Mouse (Mus musculus): Measurements from ENCODE around the gene Siglece. TPM values are rescaled to one million over a fixed set of nuclear protein-coding genes. Genes with fewer than 3 reads are reported as not detected.
A peak's percentile ranks its signal among the peaks of the same experiment; 100 is the strongest.
"Not testable (repeated sequence)": the region's sequence is repeated elsewhere in the genome, so short reads cannot be mapped to it uniquely, and the experiment has no call there.

The Siglece gene
- polyA plus RNA-seq (2012; rRNA removed) = 4.7 and 6.1 TPM in 2 replicates

DNA sequence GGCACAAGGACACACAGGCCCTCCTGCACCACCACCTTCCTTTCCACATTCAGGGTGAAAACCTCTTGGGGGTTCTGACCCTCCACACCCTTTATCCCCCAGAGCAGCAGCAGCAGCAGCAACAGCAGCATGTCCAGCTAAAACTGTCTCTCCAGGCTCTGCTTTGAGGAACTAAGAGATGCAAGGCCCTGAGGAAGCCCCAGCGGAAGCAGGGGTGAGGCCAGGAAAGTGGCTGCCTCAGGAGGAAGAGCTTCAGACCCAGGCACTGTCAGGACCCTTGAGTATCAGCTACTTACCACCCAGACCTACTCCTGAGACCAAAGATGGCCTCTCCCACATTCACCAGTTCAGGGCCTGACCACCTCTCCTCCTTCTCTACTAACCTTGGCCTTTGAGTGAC, at the start of gene Siglece:
TSS of gene Siglece (minus strand) at position 160 of the 400 bp plus-strand sequence.
- H3K27me3 ChIP-seq (ENCODE audit: control insufficient read depth, insufficient read depth, low read length) = no peaks in the 10 kb centered on the region
- no peak within 1 kb of the TSS for H3K4me3 ChIP-seq (ENCODE audit: control insufficient read depth, low read depth, low read length)
- TF ChIP-seq POLR2A (IDR thresholded peaks at IDR 0.05; ENCODE audit: control insufficient read depth, low read depth, low read length) (no peak), CTCF (IDR thresholded peaks at IDR 0.05; ENCODE audit: control insufficient read depth, insufficient read depth, insufficient replicate concordance, low read depth, low read length) (no peak)
- no peaks in the 10 kb centered on the region for H3K4me1 ChIP-seq (ENCODE audit: control insufficient read depth, insufficient read depth, low read length)
- no peaks in the 10 kb centered on the region for H3K36me3 ChIP-seq (ENCODE audit: control insufficient read depth, insufficient read depth, low read length)
- H3K27ac ChIP-seq (ENCODE audit: control insufficient read depth, insufficient read depth, low read depth, low read length) = no peak within 1 kb of the TSS

DNA sequence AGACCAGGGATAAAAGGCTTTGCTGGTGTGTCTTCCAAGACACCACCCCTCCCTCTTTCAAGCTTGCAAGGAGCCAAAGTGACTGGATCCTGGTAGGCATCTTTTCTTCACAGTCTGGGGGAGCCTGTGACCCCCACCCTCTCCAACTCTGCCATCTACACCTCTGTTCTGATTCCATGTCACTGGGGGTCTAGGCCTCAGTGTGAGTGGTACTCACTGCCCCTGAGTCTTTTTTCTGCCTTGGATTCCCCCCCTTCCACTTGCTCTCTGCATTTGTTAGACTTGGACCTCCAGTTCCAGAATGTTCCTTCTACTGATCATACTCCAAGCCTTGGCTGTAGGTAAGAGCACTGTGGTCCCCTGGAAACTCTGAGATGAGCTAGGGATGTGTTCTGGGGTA, 30.2 kb upstream of the Siglece start, which contains the start of gene Klk14:
TSS of gene Klk14 (plus strand) at position 301 of the 400 bp plus-strand sequence.
- Histone ChIP-seq H3K27me3 (ENCODE audit: control insufficient read depth, insufficient read depth, low read length) (no peaks in the 10 kb centered on the region), H3K36me3 (ENCODE audit: control insufficient read depth, insufficient read depth, low read length) (no peaks in the 10 kb centered on the region), H3K4me3 (ENCODE audit: control insufficient read depth, low read depth, low read length) (no peak within 1 kb of the TSS), H3K4me1 (ENCODE audit: control insufficient read depth, insufficient read depth, low read length) (no peaks in the 10 kb centered on the region), H3K27ac (ENCODE audit: control insufficient read depth, insufficient read depth, low read depth, low read length) (no peak within 1 kb of the TSS)
- TF ChIP-seq POLR2A (IDR thresholded peaks at IDR 0.05; ENCODE audit: control insufficient read depth, low read depth, low read length) (no peak), CTCF (IDR thresholded peaks at IDR 0.05; ENCODE audit: control insufficient read depth, insufficient read depth, insufficient replicate concordance, low read depth, low read length) (no peak)

DNA sequence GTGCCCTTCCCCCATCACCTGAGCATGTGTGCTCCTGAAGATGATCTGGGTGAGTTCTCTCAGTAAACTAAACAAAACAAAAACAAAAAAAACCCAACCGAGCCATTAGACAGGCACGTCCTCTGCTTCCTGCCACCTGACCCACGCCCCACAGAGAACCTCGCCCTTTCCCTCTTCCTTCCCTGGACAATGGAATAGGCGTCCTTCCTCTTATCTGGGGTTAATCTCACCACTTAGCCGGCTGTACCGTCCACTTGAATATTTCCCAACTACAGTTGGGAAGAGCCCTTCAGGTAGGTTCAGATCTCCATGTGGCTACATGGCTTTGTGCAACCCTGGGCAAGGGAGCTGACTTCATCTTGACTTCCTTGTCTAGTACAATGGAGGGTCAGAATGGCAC, 25.1 kb upstream of the Siglece start:
- H3K4me1 ChIP-seq (ENCODE audit: control insufficient read depth, insufficient read depth, low read length) = no peaks in the 10 kb centered on the region
- no peak overlapping the region for H3K27ac ChIP-seq (ENCODE audit: control insufficient read depth, insufficient read depth, low read depth, low read length)
- H3K27me3 ChIP-seq (ENCODE audit: control insufficient read depth, insufficient read depth, low read length) = no peaks in the 10 kb centered on the region
- no peak overlapping the region for H3K4me3 ChIP-seq (ENCODE audit: control insufficient read depth, low read depth, low read length)
- H3K36me3 ChIP-seq (ENCODE audit: control insufficient read depth, insufficient read depth, low read length) = no peaks in the 10 kb centered on the region
- no peak for TF ChIP-seq POLR2A (IDR thresholded peaks at IDR 0.05; ENCODE audit: control insufficient read depth, low read depth, low read length)
- no peak for TF ChIP-seq CTCF (IDR thresholded peaks at IDR 0.05; ENCODE audit: control insufficient read depth, insufficient read depth, insufficient replicate concordance, low read depth, low read length)

DNA sequence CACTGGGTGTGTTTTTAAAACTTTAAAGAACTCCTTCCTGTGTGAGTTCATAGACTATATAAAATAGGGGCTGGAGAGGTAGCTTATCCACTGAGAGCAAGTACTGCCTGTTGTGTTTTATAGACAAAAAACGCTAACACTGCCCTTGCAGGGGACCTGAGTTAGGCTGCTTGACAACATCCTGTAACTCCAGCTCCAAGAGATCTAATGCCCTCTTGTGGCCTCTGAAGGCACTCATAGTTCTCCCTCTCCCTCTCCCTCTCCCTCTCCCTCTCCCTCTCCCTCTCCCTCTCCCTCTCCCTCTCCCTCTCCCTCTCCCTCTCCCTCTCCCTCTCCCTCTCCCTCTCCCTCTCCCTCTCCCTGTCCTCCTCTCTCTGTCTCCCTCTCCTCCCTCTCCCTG, 22.6 kb upstream of the Siglece start:
- not testable (repeated sequence) for H3K36me3 ChIP-seq (ENCODE audit: control insufficient read depth, insufficient read depth, low read length); H3K4me3 ChIP-seq (ENCODE audit: control insufficient read depth, low read depth, low read length); H3K27me3 ChIP-seq (ENCODE audit: control insufficient read depth, insufficient read depth, low read length)

DNA sequence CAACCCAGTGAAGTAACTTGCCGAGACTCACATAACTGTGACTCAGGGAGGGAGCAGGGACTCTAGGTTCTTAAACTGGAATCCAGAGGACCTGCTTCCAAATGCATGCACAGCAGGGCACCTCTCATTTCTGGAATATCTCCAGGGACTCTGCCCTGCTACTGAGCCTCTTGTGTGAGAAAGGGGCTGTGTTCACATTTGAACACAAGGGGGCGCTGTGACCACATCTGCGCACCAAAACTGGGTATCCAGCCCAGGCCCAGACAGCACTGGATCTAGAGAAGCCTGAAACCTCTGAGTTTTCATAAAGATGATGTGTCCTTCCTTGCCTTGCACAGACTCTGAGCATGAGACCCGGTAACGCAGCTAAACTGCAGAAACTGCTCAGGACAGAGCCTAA, 21.0 kb upstream of the Siglece start:
- H3K4me3 ChIP-seq (ENCODE audit: control insufficient read depth, low read depth, low read length) = no peak overlapping the region
- TF ChIP-seq POLR2A (IDR thresholded peaks at IDR 0.05; ENCODE audit: control insufficient read depth, low read depth, low read length) = no peak
- TF ChIP-seq CTCF (IDR thresholded peaks at IDR 0.05; ENCODE audit: control insufficient read depth, insufficient read depth, insufficient replicate concordance, low read depth, low read length) = peak; percentile 92
- no peak overlapping the region for H3K27ac ChIP-seq (ENCODE audit: control insufficient read depth, insufficient read depth, low read depth, low read length)
- no peaks in the 10 kb centered on the region for H3K36me3 ChIP-seq (ENCODE audit: control insufficient read depth, insufficient read depth, low read length)
- peaks cover 4% of the 10 kb centered on the region; the same call in 1 of the 2 replicates for H3K4me1 ChIP-seq (ENCODE audit: control insufficient read depth, insufficient read depth, low read length)
- H3K27me3 ChIP-seq (ENCODE audit: control insufficient read depth, insufficient read depth, low read length) = no peaks in the 10 kb centered on the region

More for the DNA sequence above, 22.6 kb upstream of the Siglece start:
- H3K4me1 ChIP-seq (ENCODE audit: control insufficient read depth, insufficient read depth, low read length); H3K27ac ChIP-seq (ENCODE audit: control insufficient read depth, insufficient read depth, low read depth, low read length): not testable (repeated sequence)

DNA sequence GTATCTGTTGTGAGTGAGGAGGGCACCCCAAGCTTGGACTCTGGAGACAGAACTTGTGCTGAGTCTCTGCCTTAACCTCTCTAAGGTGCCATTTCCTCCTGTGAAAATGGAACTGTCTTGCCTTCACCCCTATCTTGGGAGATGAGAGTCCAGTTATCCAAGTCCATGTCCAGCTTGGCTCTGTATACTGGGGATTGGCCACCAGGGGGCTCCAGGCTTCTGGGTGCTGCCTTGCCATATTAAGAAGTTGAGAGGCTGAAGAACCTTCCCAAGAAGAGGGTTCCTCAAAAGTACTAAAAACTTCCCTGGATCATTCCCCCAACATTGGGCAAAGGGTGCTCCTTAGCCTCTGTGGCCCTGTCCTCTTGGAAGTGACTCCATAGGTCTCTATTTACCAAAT, 18.6 kb upstream of the Siglece start:
- peak; percentile 33; the same call in 1 of the 2 replicates for TF ChIP-seq CTCF (IDR thresholded peaks at IDR 0.05; ENCODE audit: control insufficient read depth, insufficient read depth, insufficient replicate concordance, low read depth, low read length)
- no peak for TF ChIP-seq POLR2A (IDR thresholded peaks at IDR 0.05; ENCODE audit: control insufficient read depth, low read depth, low read length)
- Histone ChIP-seq H3K27ac (ENCODE audit: control insufficient read depth, insufficient read depth, low read depth, low read length) (no peak overlapping the region), H3K36me3 (ENCODE audit: control insufficient read depth, insufficient read depth, low read length) (no peaks in the 10 kb centered on the region), H3K27me3 (ENCODE audit: control insufficient read depth, insufficient read depth, low read length) (no peaks in the 10 kb centered on the region), H3K4me1 (ENCODE audit: control insufficient read depth, insufficient read depth, low read length) (peaks cover 7% of the 10 kb centered on the region), H3K4me3 (ENCODE audit: control insufficient read depth, low read depth, low read length) (no peak overlapping the region)

DNA sequence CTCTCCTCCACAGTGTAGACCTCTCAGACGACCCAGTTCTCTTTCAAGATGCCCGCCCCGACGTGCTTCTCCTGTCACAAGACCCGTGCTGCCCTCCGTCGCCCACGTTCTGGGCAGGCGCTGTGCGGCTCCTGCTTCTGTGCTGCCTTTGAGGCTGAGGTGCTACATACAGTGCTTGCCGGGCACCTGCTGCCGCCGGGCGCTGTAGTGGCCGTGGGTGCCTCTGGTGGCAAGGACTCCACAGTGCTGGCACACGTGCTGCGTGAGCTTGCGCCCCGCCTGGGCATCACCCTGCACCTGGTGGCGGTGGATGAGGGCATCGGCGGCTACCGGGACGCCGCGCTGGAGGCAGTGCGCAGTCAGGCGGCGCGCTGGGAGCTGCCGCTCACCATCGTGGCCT, 15.1 kb upstream of the Siglece start:
- TF ChIP-seq CTCF (IDR thresholded peaks at IDR 0.05; ENCODE audit: control insufficient read depth, insufficient read depth, insufficient replicate concordance, low read depth, low read length) (no peak), POLR2A (IDR thresholded peaks at IDR 0.05; ENCODE audit: control insufficient read depth, low read depth, low read length) (no peak)
- no peak overlapping the region for H3K27ac ChIP-seq (ENCODE audit: control insufficient read depth, insufficient read depth, low read depth, low read length)
- H3K36me3 ChIP-seq (ENCODE audit: control insufficient read depth, insufficient read depth, low read length) = no peaks in the 10 kb centered on the region
- peaks cover 17% of the 10 kb centered on the region for H3K4me1 ChIP-seq (ENCODE audit: control insufficient read depth, insufficient read depth, low read length)
- H3K27me3 ChIP-seq (ENCODE audit: control insufficient read depth, insufficient read depth, low read length) = no peaks in the 10 kb centered on the region
- no peak overlapping the region for H3K4me3 ChIP-seq (ENCODE audit: control insufficient read depth, low read depth, low read length)

Data from testis, adult 2 months (tissue).